Mouse (Mus musculus): ENCODE results near the gene Cfap52. TPM values are rescaled to one million over a fixed set of nuclear protein-coding genes. Genes with fewer than 3 reads are reported as not detected.

The Cfap52 gene
- polyA plus RNA-seq (2016; fragmentation: Nextera tagmentation; extraction: Ambion mirVana): 0.35 and 0.48 TPM in 2 replicates

DNA sequence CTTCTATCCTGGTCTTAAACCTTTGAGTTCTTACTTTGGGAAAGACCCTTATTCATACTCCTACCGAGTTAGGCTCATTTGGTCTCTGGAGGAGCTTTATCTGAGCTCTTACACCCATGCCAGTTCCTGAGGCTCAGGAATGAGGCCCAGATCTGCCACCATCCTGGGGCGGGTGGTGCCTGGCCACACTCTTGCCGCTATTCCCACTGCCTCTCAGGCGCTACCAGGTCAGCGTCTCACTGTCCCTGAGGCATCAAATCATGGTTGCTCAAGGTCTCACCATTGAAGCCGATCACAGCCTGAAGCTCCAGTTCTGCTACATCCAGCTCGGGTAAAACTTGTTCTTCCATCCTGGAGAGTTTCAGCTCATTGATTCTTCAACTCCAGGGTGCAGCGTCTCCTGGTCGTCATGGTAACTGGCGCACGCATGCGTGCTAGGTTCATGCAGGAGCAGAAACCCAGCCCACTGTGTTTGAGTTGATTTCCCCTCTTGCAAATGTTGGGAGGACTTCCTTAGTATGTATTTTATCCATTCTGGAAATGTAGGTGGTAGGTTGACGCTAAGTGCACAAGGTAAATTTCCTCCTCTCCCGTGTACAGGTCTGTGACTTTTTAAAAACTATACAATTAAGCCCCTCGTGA is at the start of gene Cfap52:
Gene Cfap52, minus strand, starts transcription at position 410 of the 642 bp plus-strand sequence.
- 6% methylated on average over 15 of the region's 15 CpGs for WGBS
- Histone ChIP-seq H3K4me3 (peak within 1 kb of the TSS; percentile 95), H3K9me3 (no peaks in the 10 kb centered on the region), H3K36me3 (peaks cover 5% of the 10 kb centered on the region; the same call in 1 of the 2 replicates), H3K4me1 (peaks cover 14% of the 10 kb centered on the region), H3K27me3 (ENCODE audit: insufficient read depth, poor library complexity, severe bottlenecking) (no peaks in the 10 kb centered on the region), H3K27ac (peak within 1 kb of the TSS; percentile 91)
- DNase-seq (ENCODE audit: low spot score): peak; percentile 91

DNA sequence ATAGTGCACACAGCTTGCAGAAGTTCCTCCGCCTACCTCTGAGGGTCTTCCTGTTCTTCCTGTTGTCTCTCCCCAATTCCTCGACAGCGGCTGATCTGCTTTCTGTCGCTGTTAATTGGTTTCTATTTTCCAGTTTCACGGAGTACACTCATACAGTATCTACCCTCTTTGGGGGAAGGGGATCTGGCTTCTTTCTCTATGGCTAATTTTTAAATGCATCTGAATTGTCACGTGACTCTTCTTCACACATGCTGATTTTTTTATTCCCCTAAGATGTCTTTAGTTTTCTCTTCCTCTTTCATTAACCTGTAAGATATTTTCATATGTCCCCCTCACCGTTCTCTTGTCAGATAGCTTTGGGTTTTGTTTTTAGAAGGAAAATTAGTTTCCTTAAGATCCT is 46.8 kb upstream of the Cfap52 start:
- WGBS: 79% methylated on average over 7 of the region's 7 CpGs
- Histone ChIP-seq H3K9me3 (no peaks in the 10 kb centered on the region), H3K4me3 (no peak overlapping the region), H3K36me3 (no peaks in the 10 kb centered on the region), H3K27ac (no peak overlapping the region), H3K27me3 (ENCODE audit: insufficient read depth, poor library complexity, severe bottlenecking) (no peaks in the 10 kb centered on the region), H3K4me1 (0 out of 2 replicates have a peak, but pooled peaks cover 3% of the 10 kb centered on the region)
- DNase-seq (ENCODE audit: low spot score): no peak

DNA sequence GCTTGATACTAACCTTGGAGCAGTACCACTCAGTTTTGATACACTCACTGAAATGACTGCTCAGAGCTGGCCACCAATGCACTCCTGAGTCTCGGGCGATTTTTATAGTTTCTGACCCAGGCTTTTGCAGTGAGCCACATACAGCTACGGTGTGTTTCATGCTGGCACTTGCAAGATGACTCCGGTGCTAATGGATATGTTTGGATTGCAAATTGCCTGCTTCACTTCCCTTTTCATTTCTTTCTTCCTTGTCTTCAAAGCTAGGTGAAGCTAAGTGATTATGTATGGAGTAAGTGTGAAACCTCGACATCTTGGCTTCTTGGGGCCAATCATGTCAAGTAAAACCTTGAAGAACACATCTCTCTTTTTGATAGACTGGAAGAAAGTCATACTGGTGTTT is 43.9 kb upstream of the Cfap52 start:
- no peak overlapping the region for H3K27ac ChIP-seq
- H3K4me1 ChIP-seq: peaks cover 18% of the 10 kb centered on the region
- DNase-seq (ENCODE audit: low spot score): no peak
- WGBS: 83% methylated on average over 5 of the region's 5 CpGs
- no peak overlapping the region for H3K4me3 ChIP-seq
- H3K9me3 ChIP-seq: no peaks in the 10 kb centered on the region
- no peaks in the 10 kb centered on the region for H3K36me3 ChIP-seq
- no peaks in the 10 kb centered on the region for H3K27me3 ChIP-seq (ENCODE audit: insufficient read depth, poor library complexity, severe bottlenecking)

DNA sequence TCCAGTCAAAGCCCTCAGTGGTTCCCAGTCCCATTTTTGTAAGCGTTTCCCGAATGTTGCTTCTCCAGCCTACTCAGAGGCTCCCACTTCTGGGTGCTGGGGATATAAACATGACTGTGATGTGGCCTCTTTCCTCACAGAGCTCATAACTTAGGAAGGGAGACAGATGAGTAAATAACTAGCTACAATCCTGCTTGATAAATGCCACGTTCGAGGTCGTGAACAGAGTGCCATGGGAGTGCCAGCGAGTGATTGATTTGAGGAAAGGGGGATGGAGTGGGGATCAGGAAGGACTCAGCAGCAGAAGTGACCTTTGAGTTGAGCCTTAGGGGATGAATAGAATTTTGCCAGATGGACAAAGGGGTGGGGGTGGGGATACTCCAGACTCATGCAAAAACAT is 42.2 kb upstream of the Cfap52 start:
- 66% methylated on average over 6 of the region's 6 CpGs for WGBS

DNA sequence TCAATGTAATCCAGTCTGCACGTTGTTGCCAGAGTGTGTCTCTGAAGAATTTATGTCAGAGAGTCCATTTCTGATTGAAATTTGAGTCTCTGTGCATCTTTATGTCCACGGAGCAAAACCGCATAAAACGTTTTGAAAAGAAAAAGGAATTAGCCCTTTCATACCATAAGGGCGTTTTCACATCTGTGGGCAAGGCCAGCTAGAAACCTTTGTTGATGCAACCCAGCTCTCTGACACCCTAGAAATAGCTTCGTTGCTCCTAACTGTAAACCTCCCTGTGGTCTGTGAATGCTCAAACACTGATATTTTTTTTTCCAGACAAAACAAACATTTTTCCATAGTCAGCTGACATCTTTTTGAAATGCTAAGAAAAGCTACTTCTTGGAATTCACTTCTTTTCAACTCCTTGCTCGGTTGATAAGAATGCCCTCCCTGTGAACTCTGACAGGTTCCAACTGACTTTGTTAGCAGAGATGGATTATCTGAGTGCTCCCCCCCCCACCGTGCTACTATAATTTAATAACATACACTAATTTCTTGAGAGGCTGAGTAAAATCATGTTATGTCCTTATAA is 40.9 kb upstream of the Cfap52 start:
- H3K4me3 ChIP-seq: no peak overlapping the region
- WGBS: 42% methylated on average over 8 of the region's 8 CpGs
- H3K27me3 ChIP-seq (ENCODE audit: insufficient read depth, poor library complexity, severe bottlenecking): no peaks in the 10 kb centered on the region
- no peaks in the 10 kb centered on the region for H3K9me3 ChIP-seq
- H3K36me3 ChIP-seq: no peaks in the 10 kb centered on the region
- peaks cover 18% of the 10 kb centered on the region for H3K4me1 ChIP-seq
- DNase-seq (ENCODE audit: low spot score): no peak
- no peak overlapping the region for H3K27ac ChIP-seq

More for the DNA sequence above, 42.2 kb upstream of the Cfap52 start:
- peaks cover 18% of the 10 kb centered on the region for H3K4me1 ChIP-seq
- no peaks in the 10 kb centered on the region for H3K27me3 ChIP-seq (ENCODE audit: insufficient read depth, poor library complexity, severe bottlenecking)
- no peak overlapping the region for H3K27ac ChIP-seq
- H3K9me3 ChIP-seq: no peaks in the 10 kb centered on the region
- DNase-seq (ENCODE audit: low spot score): no peak
- no peaks in the 10 kb centered on the region for H3K36me3 ChIP-seq
- H3K4me3 ChIP-seq: no peak overlapping the region

DNA sequence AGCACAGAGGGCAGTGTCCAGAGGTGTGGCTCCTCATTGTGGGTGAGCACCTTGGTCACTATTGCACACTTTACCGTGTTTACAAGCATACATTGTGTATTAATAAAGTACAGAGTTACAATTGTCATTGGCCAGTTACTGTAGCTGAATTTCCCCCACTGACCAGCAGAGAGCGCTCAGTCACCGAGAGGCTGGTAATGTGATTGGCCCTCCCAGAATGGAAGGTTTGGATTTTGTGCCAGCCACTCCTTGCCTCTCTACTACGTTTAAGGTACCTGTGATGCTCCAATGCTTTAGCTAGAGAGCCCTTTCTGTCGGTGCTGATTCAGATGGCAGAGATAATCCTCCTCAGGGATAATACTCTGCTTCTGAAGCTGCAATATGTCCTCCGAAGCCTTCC is 38.7 kb upstream of the Cfap52 start:
- no peak for DNase-seq (ENCODE audit: low spot score)
- no peaks in the 10 kb centered on the region for H3K27me3 ChIP-seq (ENCODE audit: insufficient read depth, poor library complexity, severe bottlenecking)
- no peaks in the 10 kb centered on the region for H3K36me3 ChIP-seq
- H3K27ac ChIP-seq: no peak overlapping the region
- no peaks in the 10 kb centered on the region for H3K9me3 ChIP-seq
- WGBS: 26% methylated on average over 6 of the region's 6 CpGs
- H3K4me3 ChIP-seq: no peak overlapping the region
- H3K4me1 ChIP-seq: peaks cover 18% of the 10 kb centered on the region

DNA sequence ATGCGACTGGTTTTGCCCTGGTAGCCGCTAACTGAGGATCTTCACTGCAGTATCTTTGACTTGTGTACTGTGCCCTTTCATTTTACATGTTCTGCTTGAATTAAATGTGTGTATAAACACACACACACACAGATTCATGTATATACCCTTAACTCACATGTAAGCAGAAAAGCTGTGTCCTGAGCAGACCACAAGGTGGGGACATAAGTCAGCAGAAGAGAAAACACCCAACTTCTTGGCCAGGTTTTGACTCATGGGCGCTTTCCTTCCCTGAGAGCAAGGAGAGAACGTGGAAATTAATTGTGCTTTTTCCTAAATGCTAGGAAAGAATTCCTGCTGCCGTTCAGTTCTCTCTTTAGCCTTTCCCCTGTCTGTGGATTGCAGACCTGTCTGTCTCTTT is 34.2 kb upstream of the Cfap52 start:
- DNase-seq (ENCODE audit: low spot score): no peak
- 68% methylated on average over 5 of the region's 5 CpGs for WGBS
- Histone ChIP-seq H3K27me3 (ENCODE audit: insufficient read depth, poor library complexity, severe bottlenecking) (no peaks in the 10 kb centered on the region), H3K27ac (no peak overlapping the region), H3K4me3 (no peak overlapping the region), H3K9me3 (no peaks in the 10 kb centered on the region), H3K4me1 (no peaks in the 10 kb centered on the region), H3K36me3 (no peaks in the 10 kb centered on the region)

DNA sequence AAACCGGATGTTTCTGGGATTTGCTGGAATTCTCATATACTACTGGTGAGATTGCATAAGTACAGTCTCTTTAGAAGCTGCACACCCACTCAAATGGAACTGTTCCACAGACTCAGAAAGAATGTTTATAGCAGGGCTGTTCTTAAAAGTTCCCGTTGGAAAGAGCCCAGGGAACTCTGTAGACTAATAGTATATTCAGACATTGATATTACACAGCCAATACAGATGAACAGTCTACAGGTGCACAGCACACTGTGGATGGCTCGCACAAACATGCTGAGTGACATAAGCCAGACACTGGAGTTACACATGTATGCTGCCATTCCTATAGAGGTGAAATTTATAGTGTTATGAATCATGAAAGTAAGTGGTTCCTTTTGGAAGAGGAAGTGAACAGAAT is 33.5 kb upstream of the Cfap52 start:
- no peaks in the 10 kb centered on the region for H3K36me3 ChIP-seq
- H3K4me1 ChIP-seq: no peaks in the 10 kb centered on the region
- 88% methylated on average over 3 of the region's 3 CpGs for WGBS
- H3K4me3 ChIP-seq: no peak overlapping the region
- no peaks in the 10 kb centered on the region for H3K9me3 ChIP-seq
- DNase-seq (ENCODE audit: low spot score): no peak
- no peak overlapping the region for H3K27ac ChIP-seq
- H3K27me3 ChIP-seq (ENCODE audit: insufficient read depth, poor library complexity, severe bottlenecking): no peaks in the 10 kb centered on the region

DNA sequence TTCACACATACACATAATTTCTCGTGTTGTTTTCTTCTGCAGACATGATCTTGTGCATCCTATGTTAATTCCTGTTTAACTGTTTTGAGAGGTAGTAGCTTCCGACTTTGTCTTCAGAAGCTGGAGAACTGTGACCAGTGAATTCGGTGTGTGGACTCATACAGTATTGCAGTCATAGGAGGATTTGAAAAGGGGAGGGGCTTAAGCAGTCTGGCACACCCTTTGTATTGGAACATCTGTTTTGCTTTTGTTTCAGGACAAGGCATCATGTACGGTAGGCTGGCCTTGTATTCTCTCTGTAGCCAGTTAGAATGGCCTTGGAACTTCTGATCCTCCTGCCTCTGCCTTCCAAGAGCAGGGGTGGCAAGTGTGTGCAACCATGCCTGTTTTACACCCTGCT is 30.5 kb upstream of the Cfap52 start:
- Histone ChIP-seq H3K27ac (no peak overlapping the region), H3K4me1 (no peaks in the 10 kb centered on the region), H3K9me3 (no peaks in the 10 kb centered on the region), H3K36me3 (peaks cover 5% of the 10 kb centered on the region; the same call in 1 of the 2 replicates), H3K4me3 (no peak overlapping the region), H3K27me3 (ENCODE audit: insufficient read depth, poor library complexity, severe bottlenecking) (no peaks in the 10 kb centered on the region)
- no peak for DNase-seq (ENCODE audit: low spot score)
- 80% methylated on average over 4 of the region's 4 CpGs for WGBS

DNA sequence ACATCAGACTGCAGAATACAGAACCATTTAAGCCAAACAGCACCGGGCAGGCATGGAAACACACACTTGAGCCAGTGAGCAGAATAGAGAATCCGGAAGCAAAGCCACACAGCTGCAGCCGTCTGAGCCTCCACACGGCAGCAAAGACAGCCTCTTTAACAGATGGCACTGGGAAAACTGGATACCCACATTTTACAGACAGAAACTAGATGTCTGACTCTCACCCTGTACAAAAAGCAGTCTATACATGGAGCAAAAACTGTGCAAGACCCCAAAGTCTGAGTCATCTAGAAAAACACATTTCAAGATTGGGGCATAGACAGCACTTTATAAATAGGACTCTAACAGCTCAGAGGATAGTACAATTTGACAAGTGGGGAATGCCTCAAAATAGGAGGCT is 25.8 kb upstream of the Cfap52 start:
- Histone ChIP-seq H3K27ac (no peak overlapping the region), H3K4me1 (peaks cover 7% of the 10 kb centered on the region; the same call in 1 of the 2 replicates), H3K9me3 (no peaks in the 10 kb centered on the region), H3K4me3 (no peak overlapping the region), H3K27me3 (ENCODE audit: insufficient read depth, poor library complexity, severe bottlenecking) (no peaks in the 10 kb centered on the region), H3K36me3 (peaks cover 10% of the 10 kb centered on the region)
- 83% methylated on average over 4 of the region's 4 CpGs for WGBS
- no peak for DNase-seq (ENCODE audit: low spot score)

DNA sequence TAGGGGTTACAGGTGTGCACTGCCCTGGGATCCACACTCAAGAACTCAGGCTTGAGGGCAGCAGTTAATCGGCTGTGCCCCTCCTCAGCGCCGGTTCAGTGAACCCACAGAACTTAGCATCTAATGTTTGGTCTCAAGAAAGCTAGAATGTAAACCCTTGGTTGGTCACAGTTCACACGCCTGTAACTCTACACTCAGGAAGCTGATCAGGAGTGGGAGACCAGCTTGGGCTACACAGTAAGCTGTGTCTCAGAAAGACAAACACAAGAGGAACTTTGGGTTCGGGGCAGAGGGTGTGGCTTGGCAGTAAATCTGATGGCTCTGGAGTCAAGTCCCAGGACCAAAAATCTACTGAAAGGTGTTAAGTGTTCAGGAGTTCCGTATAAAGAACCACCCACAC is 18.1 kb upstream of the Cfap52 start:
- 91% methylated on average over 6 of the region's 6 CpGs for WGBS

DNA sequence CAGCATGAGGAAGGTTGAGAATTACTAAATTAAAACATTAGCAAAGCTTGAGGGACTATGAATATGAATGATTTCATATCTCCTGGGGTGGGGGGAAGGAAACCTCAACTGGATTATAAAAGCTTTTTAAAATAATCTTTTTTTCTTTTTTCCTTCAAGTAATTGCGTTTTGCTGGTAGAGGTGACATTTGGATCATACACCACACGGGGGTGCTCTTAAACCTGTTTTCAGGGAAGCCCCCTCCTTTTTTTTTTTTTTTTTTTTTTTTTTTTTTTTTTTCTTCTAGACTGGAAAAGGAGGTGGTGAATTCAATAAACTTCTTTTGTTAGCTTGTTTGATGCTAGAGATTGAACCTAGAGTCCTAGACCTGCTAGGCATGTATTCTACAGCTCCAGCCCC is 9.8 kb upstream of the Cfap52 start:
- 18% methylated on average over 2 of the region's 2 CpGs for WGBS
- H3K4me1 ChIP-seq: peaks cover 17% of the 10 kb centered on the region
- H3K4me3 ChIP-seq: no peak overlapping the region
- no peak for DNase-seq (ENCODE audit: low spot score)
- no peak overlapping the region for H3K27ac ChIP-seq
- H3K36me3 ChIP-seq: peaks cover 21% of the 10 kb centered on the region
- no peaks in the 10 kb centered on the region for H3K9me3 ChIP-seq
- H3K27me3 ChIP-seq (ENCODE audit: insufficient read depth, poor library complexity, severe bottlenecking): no peaks in the 10 kb centered on the region

More for the DNA sequence above, 18.1 kb upstream of the Cfap52 start:
- Histone ChIP-seq H3K4me3 (no peak overlapping the region), H3K4me1 (peaks cover 2% of the 10 kb centered on the region; the same call in 1 of the 2 replicates), H3K9me3 (no peaks in the 10 kb centered on the region), H3K36me3 (peaks cover 12% of the 10 kb centered on the region), H3K27ac (no peak overlapping the region), H3K27me3 (ENCODE audit: insufficient read depth, poor library complexity, severe bottlenecking) (no peaks in the 10 kb centered on the region)
- no peak for DNase-seq (ENCODE audit: low spot score)

DNA sequence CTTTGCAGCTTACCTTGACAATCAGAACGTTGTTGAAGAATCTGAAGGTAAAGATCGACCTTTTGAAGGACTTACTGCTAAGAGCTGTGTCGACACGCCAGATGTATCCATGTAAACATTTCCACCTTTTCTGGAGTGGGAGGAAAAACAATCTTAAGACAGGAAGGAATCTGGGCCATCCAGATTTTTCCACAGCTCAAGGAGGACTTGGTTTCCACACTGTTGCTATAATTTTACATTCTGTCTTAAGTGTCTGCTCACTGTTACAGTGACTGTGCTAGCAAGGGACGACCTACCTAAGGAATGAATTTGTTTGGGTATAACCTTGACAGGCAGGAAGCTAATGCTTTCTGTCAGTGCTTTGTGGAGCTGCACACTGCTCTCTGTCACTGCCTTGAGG is 7.8 kb upstream of the Cfap52 start:
- Histone ChIP-seq H3K4me3 (no peak overlapping the region), H3K9me3 (no peaks in the 10 kb centered on the region), H3K4me1 (peaks cover 17% of the 10 kb centered on the region), H3K27me3 (ENCODE audit: insufficient read depth, poor library complexity, severe bottlenecking) (no peaks in the 10 kb centered on the region), H3K36me3 (peaks cover 25% of the 10 kb centered on the region), H3K27ac (peak overlapping the region; percentile 82)
- WGBS: 81% methylated on average over 5 of the region's 5 CpGs
- no peak for DNase-seq (ENCODE audit: low spot score)

Data from heart, embryonic 10.5 days (tissue).